Mouse (Mus musculus) small intestine, adult 2 months (tissue): ENCODE results near the gene Cenpv.

Experiments used
- CTCF ChIP-seq: fragments of 200-500 bp; IDR thresholded peaks from 2 replicates; pipeline ENCODE4 v1.5.1; 2012; ENCODE audit warnings: low read depth, mild to moderate bottlenecking, control low read depth, inconsistent platforms, low read length, moderate library complexity, mixed read lengths; ENCODE audit not compliant: insufficient replicate concordance, insufficient read length; ENCODE audit errors: extremely low read depth
- POLR2A ChIP-seq: fragments of 200-500 bp; IDR thresholded peaks from 2 replicates; pipeline ENCODE4 v1.6.1; 2012; ENCODE audit warnings: low read depth, mild to moderate bottlenecking, control low read depth, inconsistent platforms, low read length, moderate library complexity

DNA sequence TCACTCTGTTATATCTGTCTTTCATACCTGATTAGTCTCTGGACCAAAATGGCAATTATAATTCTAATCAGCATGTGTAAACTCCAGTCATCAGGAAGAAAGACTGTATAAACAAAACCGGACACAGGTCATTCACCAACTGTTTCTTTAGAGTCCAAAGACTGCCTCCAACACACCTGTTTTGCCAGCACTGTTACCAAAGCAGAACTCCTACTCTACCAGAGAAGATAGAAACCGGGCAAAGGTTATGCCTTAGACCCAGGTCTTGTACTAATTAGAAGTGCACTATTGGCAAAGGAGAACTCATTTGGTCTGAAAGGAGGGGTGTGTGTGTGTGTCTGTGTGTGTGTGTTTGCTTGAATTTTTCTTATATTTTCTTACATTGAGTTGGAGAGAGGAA is 38.5 kb downstream of the Cenpv start:
- TF ChIP-seq CTCF (no peak), POLR2A (no peak)
